Mouse (Mus musculus): Measurements from ENCODE around the gene Tmem132b. TPM values are rescaled to one million over a fixed set of nuclear protein-coding genes. Genes with fewer than 3 reads are reported as not detected.

The Tmem132b gene
- total RNA-seq, 2 experiments from 2014 or later: not detected

GRCm38 (mm10) chr5:125641531-125642147 is 110.1 kb downstream of the Tmem132b start:
- no peak for ATAC-seq (replicated peaks; ENCODE audit: low FRiP score, poor library complexity, severe bottlenecking)

GRCm38 (mm10) chr5:125648236-125648635 is 116.7 kb downstream of the Tmem132b start:
- ATAC-seq (replicated peaks; ENCODE audit: low FRiP score, poor library complexity, severe bottlenecking): no peak

GRCm38 (mm10) chr5:125649982-125650381 is 118.4 kb downstream of the Tmem132b start:
- ATAC-seq (replicated peaks; ENCODE audit: low FRiP score, poor library complexity, severe bottlenecking): no peak

GRCm38 (mm10) chr5:125658101-125658500 is 126.5 kb downstream of the Tmem132b start:
- ATAC-seq (replicated peaks; ENCODE audit: low FRiP score, poor library complexity, severe bottlenecking): no peak

GRCm38 (mm10) chr5:125658959-125659749 is 127.6 kb downstream of the Tmem132b start:
- no peak for ATAC-seq (replicated peaks; ENCODE audit: low FRiP score, poor library complexity, severe bottlenecking)

GRCm38 (mm10) chr5:125675623-125676022 is 144.0 kb downstream of the Tmem132b start:
- no peak for ATAC-seq (replicated peaks; ENCODE audit: low FRiP score, poor library complexity, severe bottlenecking)

GRCm38 (mm10) chr5:125676025-125676623 is 144.6 kb downstream of the Tmem132b start:
- no peak for ATAC-seq (replicated peaks; ENCODE audit: low FRiP score, poor library complexity, severe bottlenecking)

- ATAC-seq (replicated peaks; ENCODE audit: low FRiP score, poor library complexity, severe bottlenecking): no peak
Measured at GRCm38 (mm10) chr5:125680889-125681288, 149.3 kb downstream of the Tmem132b start.

- ATAC-seq (replicated peaks; ENCODE audit: low FRiP score, poor library complexity, severe bottlenecking): no peak
Measured at GRCm38 (mm10) chr5:125683491-125683890, 151.9 kb downstream of the Tmem132b start.

GRCm38 (mm10) chr5:125685681-125686331 is 154.2 kb downstream of the Tmem132b start:
- no peak for ATAC-seq (replicated peaks; ENCODE audit: low FRiP score, poor library complexity, severe bottlenecking)

GRCm38 (mm10) chr5:125692538-125692937 is 161.0 kb downstream of the Tmem132b start:
- no peak for ATAC-seq (replicated peaks; ENCODE audit: low FRiP score, poor library complexity, severe bottlenecking)

GRCm38 (mm10) chr5:125699395-125699794 is 167.8 kb downstream of the Tmem132b start:
- no peak for ATAC-seq (replicated peaks; ENCODE audit: low FRiP score, poor library complexity, severe bottlenecking)

- ATAC-seq (replicated peaks; ENCODE audit: low FRiP score, poor library complexity, severe bottlenecking): no peak
Measured at GRCm38 (mm10) chr5:125700234-125700633, 168.7 kb downstream of the Tmem132b start.

GRCm38 (mm10) chr5:125705379-125705778 is 173.8 kb downstream of the Tmem132b start:
- no peak for ATAC-seq (replicated peaks; ENCODE audit: low FRiP score, poor library complexity, severe bottlenecking)

- ATAC-seq (replicated peaks; ENCODE audit: low FRiP score, poor library complexity, severe bottlenecking): no peak
Measured at GRCm38 (mm10) chr5:125709160-125709559, 177.6 kb downstream of the Tmem132b start.

GRCm38 (mm10) chr5:125726815-125727214 is 195.2 kb downstream of the Tmem132b start:
- no peak for ATAC-seq (replicated peaks; ENCODE audit: low FRiP score, poor library complexity, severe bottlenecking)

- no peak for ATAC-seq (replicated peaks; ENCODE audit: low FRiP score, poor library complexity, severe bottlenecking)
Measured at GRCm38 (mm10) chr5:125727436-125727835, 195.9 kb downstream of the Tmem132b start.

GRCm38 (mm10) chr5:125727936-125728335 is 196.4 kb downstream of the Tmem132b start:
- no peak for ATAC-seq (replicated peaks; ENCODE audit: low FRiP score, poor library complexity, severe bottlenecking)

- no peak for ATAC-seq (replicated peaks; ENCODE audit: low FRiP score, poor library complexity, severe bottlenecking)
Measured at GRCm38 (mm10) chr5:125728521-125728920, 196.9 kb downstream of the Tmem132b start.

GRCm38 (mm10) chr5:125733806-125734205 is 202.2 kb downstream of the Tmem132b start:
- ATAC-seq (replicated peaks; ENCODE audit: low FRiP score, poor library complexity, severe bottlenecking): no peak

Data from erythroid progenitor cell, adult 5-6 weeks (primary cell).